Mouse (Mus musculus): ENCODE results near the gene Cog7.

DNA sequence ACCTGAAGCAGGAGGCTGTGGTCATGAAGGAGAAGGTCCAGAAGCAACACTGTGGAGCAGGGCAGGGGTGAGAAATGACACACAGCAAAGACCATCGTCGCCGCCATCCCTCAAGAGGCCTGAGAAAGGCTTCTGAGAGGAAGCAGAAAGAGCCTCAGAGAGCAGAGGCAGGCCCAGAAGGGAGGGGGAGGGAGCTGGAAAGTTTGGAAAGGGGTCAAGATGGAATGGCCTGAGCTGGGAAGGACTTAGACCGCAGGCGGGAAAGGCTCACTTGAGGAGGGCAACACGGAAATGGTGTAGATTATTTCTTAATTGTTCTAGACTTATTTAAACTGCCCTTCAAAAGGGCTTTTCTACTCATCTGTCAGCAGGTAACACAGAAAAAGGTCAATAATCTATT lies 47.8 kb downstream of the Cog7 start:
- TF ChIP-seq CTCF (conservative IDR thresholded peaks at IDR 0.05; ENCODE audit: insufficient read depth, insufficient read length, low read depth, low read length) (no peak), POLR2A (IDR thresholded peaks at IDR 0.05; ENCODE audit: low read depth, low read length) (no peak)

Measured in kidney, adult 2 months (tissue).